In the genomic region with DNA sequence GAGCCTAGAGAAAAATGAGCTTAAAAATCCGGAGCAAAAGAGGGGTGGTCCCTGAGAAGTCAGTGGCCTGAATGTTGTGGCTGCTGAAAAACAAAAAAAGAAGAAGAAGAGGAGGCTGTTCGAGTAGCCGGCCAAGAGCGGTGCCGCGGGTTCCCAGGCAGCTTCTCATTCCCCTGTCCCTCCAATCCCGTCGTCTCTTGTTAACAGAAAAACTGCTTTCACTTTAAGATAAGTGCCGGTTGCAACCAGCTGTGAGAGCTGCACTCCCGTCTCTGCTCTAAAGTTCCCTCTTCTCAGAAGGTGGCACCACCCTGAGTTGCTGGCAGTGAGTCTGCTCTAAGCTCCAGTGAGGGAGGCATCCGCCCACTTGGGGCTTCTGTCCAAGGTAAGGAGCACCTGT, we compare ENCODE assay signal across 8 mouse cellular contexts. TPM values are rescaled to one million over a fixed set of nuclear protein-coding genes. Genes with fewer than 3 reads are reported as not detected.
A peak's percentile ranks its signal among the peaks of the same experiment; 100 is the strongest.
DNase-seq lines count a peak whose midpoint lies in the region; ATAC-seq lines count a peak whose summit lies in the region.
"Not testable (repeated sequence)": the region's sequence is repeated elsewhere in the genome, so short reads cannot be mapped to it uniquely, and the experiment has no call there.

TSS of gene Olfr1033 (plus strand) at position 228 of the 400 bp plus-strand sequence.

- peak; percentile 24 for DNase-seq in ZHBTc4 (ENCODE audit: low read depth, low spot score)
- DNase-seq in heart, adult 8-10 months (ENCODE audit: low spot score) = peak; percentile 30
- peak; percentile 14 for DNase-seq in kidney, postnatal 14 days

- peak within 1 kb of the TSS; percentile 41 for H3K4me2 ChIP-seq in embryonic facial prominence, embryonic 12.5 days (replicated peaks)
- H3K4me2 ChIP-seq in hindbrain, embryonic 12.5 days (replicated peaks) = peak within 1 kb of the TSS; percentile 46
- peak within 1 kb of the TSS; percentile 27; the same call in 1 of the 2 replicates for H3K4me2 ChIP-seq in liver, embryonic 16.5 days (ENCODE audit: low read depth, low read length)
- H3K4me2 ChIP-seq in midbrain, embryonic 16.5 days (ENCODE audit: low read length) = peak within 1 kb of the TSS; percentile 51
- H3K4me2 ChIP-seq in stomach, embryonic 16.5 days (ENCODE audit: low read depth, low read length) = peak within 1 kb of the TSS; percentile 46

- H3K36me3 ChIP-seq in embryonic facial prominence, embryonic 12.5 days; hindbrain, embryonic 12.5 days; liver, embryonic 16.5 days (ENCODE audit: control insufficient read depth, insufficient read depth); midbrain, embryonic 16.5 days (ENCODE audit: control insufficient read depth, insufficient read depth, low read length); stomach, embryonic 16.5 days (ENCODE audit: control insufficient read depth, insufficient read depth, low read length): not testable (repeated sequence)

- not testable (repeated sequence) for ATAC-seq in embryonic facial prominence, embryonic 12.5 days (ENCODE audit: insufficient number of reproducible peaks, insufficient read depth, low FRiP score, low TSS enrichment); hindbrain, embryonic 12.5 days (ENCODE audit: low FRiP score); liver, embryonic 16.5 days (ENCODE audit: low read depth); midbrain, embryonic 16.5 days; stomach, embryonic 16.5 days (ENCODE audit: insufficient read depth, low FRiP score)

- not testable (repeated sequence) for H3K9me3 ChIP-seq in embryonic facial prominence, embryonic 12.5 days; hindbrain, embryonic 12.5 days (replicated peaks); liver, embryonic 16.5 days (replicated peaks; ENCODE audit: control insufficient read depth, low read length); midbrain, embryonic 16.5 days (replicated peaks; ENCODE audit: control insufficient read depth, low read length, poor library complexity, severe bottlenecking); stomach, embryonic 16.5 days (replicated peaks; ENCODE audit: control insufficient read depth, low read length)

- H3K4me3 ChIP-seq in embryonic facial prominence, embryonic 12.5 days = peak within 1 kb of the TSS; percentile 31
- peak within 1 kb of the TSS; percentile 27 for H3K4me3 ChIP-seq in hindbrain, embryonic 12.5 days
- peak within 1 kb of the TSS; percentile 41 for H3K4me3 ChIP-seq in liver, embryonic 16.5 days (ENCODE audit: low read depth, low read length)
- H3K4me3 ChIP-seq in midbrain, embryonic 16.5 days (ENCODE audit: low read depth, low read length) = peak within 1 kb of the TSS; percentile 37
- H3K4me3 ChIP-seq in stomach, embryonic 16.5 days (replicated peaks; ENCODE audit: low read length) = peak within 1 kb of the TSS; percentile 44

- WGBS in embryonic facial prominence, embryonic 12.5 days = 3% methylated on average over 11 of the region's 11 CpGs
- WGBS in hindbrain, embryonic 12.5 days = 6% methylated on average over 11 of the region's 11 CpGs
- 1% methylated on average over 10 of the region's 11 CpGs for WGBS in liver, embryonic 16.5 days (ENCODE audit: insufficient replicate concordance)
- 0% methylated on average over 10 of the region's 11 CpGs for WGBS in midbrain, embryonic 16.5 days
- under 1% methylated on average over 10 of the region's 11 CpGs for WGBS in stomach, embryonic 16.5 days

- not testable (repeated sequence) for H3K27me3 ChIP-seq in embryonic facial prominence, embryonic 12.5 days; hindbrain, embryonic 12.5 days; liver, embryonic 16.5 days (ENCODE audit: control insufficient read depth, insufficient read depth, low read depth, low read length); midbrain, embryonic 16.5 days (ENCODE audit: control insufficient read depth, insufficient read depth, low read depth, low read length); stomach, embryonic 16.5 days (ENCODE audit: control insufficient read depth, insufficient read depth, low read length)

- H3K4me1 ChIP-seq in embryonic facial prominence, embryonic 12.5 days; hindbrain, embryonic 12.5 days; liver, embryonic 16.5 days (ENCODE audit: control insufficient read depth, low read depth, low read length); midbrain, embryonic 16.5 days (ENCODE audit: control insufficient read depth, insufficient read depth, low read length); stomach, embryonic 16.5 days (ENCODE audit: control insufficient read depth, insufficient read depth, low read length): not testable (repeated sequence)

- H3K27ac ChIP-seq in embryonic facial prominence, embryonic 12.5 days; hindbrain, embryonic 12.5 days; midbrain, embryonic 16.5 days (ENCODE audit: low read length): not testable (repeated sequence)
- peak within 1 kb of the TSS; percentile 14; the same call in 1 of the 2 replicates for H3K27ac ChIP-seq in liver, embryonic 16.5 days (ENCODE audit: low read length)
- H3K27ac ChIP-seq in stomach, embryonic 16.5 days (ENCODE audit: low read length) = peak within 1 kb of the TSS; percentile 66

- H3K9ac ChIP-seq in embryonic facial prominence, embryonic 12.5 days; hindbrain, embryonic 12.5 days; liver, embryonic 16.5 days (ENCODE audit: low read depth, low read length); midbrain, embryonic 16.5 days (ENCODE audit: low read depth, low read length): not testable (repeated sequence)
- H3K9ac ChIP-seq in stomach, embryonic 16.5 days (ENCODE audit: low read length) = peak within 1 kb of the TSS; percentile 57; the same call in 1 of the 2 replicates

RNA-seq across cellular contexts. Expression of gene Olfr1033, which starts in this region (rescaled TPM):
- 0.78 TPM in 1 of 2 replicates, not detected in the other for polyA plus RNA-seq in embryonic facial prominence, embryonic 12.5 days (2016; fragmentation: Nextera tagmentation; extraction: Ambion mirVana)
- 1 to 10 TPM; 2.0 to 5.0 (median 3.4) TPM for total RNA-seq in heart, adult 8-10 months (2022)
- not detected in 2 replicates for polyA plus RNA-seq in hindbrain, embryonic 12.5 days (2016; fragmentation: Nextera tagmentation; extraction: Ambion mirVana)
- polyA plus RNA-seq in liver, embryonic 16.5 days (2015; fragmentation: Nextera tagmentation; extraction: Ambion mirVana) = 1.1 and 1.5 TPM in 2 replicates
- 0.79 TPM in 1 of 2 replicates, not detected in the other for polyA plus RNA-seq in midbrain, embryonic 16.5 days (2015; fragmentation: Nextera tagmentation; extraction: Ambion mirVana)
- polyA plus RNA-seq in stomach, embryonic 16.5 days (2015; fragmentation: Nextera tagmentation; extraction: Ambion mirVana) = 4.9 and 5.4 TPM in 2 replicates
